Mouse (Mus musculus): ENCODE results near the gene Srebf1.

The Srebf1 gene

DNA sequence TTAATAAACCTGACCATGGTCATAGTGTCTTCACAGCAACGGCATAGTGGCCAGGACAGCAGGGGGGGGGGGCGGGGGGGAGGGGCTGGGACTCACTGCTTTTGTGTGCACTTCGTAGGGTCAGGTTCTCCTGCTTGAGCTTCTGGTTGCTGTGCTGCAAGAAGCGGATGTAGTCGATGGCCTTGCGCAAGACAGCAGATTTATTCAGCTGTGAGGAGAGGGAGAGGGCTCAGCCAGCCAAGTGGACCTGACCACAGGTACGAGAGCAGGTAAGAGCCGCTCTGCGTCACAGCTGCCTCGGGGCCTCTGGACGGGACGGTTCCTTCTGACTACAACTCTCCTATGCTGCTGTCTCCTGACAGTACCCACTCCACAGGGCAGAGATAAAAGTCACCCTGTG, 17.4 kb downstream of the Srebf1 start:
- DNase-seq (ENCODE audit: low spot score): no peak

DNA sequence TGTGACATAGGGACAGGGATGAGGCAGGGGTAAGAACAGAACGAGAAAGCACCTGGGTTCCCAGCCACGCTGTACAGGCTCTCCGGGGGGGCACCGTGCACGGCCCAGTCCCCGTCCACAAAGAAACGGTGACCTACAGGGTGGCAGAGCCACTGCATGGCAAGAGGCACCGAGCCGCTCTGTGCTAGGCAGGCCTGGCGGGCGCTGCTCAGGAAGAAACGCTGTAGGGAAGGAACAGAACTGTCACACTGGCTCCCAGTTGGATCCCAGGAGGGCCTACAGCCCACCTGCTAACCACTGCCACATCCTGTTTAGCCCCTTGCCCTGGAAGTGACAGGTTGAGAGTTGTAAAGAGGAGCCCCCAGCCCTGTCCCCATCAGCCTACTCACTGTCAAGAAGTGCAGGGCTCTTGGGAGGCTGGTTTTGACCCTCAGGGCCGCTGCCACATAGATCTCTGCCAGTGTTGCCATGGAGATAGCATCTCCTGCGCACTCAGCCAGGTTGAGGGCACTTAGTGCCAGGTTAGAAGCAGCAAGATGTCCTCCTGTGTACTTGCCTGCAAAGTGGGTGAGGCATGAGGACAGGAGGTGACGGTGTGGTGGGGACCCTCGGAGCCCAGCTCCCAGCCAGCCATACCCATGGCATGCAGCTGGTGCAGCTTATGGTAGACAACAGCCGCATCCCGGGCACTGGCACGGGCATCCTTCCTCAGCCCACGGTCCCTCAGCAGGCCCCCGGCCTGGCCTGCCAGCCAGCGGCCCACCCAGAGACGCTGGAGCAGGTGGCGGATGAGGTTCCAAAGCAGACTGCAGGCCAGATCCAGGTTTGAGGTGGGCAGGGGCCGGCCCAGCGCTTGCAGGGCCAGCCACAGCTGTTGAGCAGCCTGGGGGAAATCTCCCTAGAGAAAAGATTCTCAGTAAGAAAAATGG, 19.4 kb downstream of the Srebf1 start:
- no peak for DNase-seq (ENCODE audit: low spot score)

DNA sequence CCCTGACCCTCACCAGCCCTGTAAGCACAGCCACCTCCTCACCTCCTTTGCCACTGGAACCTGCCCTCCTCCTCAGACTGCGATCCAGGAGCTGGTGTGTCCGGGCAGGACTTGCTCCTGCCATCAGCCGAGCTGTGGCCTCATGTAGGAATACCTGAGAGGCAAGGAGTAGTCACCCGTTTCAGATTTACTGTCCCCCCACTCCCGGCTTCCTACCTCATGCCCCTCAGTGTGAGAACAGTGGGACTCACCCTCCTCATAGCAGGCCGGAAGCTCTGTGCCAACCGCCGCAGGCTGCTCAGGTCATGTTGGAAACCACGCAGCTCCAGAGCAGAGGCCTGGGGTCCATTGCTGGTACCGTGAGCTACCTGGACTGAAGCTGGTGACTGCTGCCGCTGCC, 22.0 kb downstream of the Srebf1 start:
- DNase-seq (ENCODE audit: low spot score): no peak

DNA sequence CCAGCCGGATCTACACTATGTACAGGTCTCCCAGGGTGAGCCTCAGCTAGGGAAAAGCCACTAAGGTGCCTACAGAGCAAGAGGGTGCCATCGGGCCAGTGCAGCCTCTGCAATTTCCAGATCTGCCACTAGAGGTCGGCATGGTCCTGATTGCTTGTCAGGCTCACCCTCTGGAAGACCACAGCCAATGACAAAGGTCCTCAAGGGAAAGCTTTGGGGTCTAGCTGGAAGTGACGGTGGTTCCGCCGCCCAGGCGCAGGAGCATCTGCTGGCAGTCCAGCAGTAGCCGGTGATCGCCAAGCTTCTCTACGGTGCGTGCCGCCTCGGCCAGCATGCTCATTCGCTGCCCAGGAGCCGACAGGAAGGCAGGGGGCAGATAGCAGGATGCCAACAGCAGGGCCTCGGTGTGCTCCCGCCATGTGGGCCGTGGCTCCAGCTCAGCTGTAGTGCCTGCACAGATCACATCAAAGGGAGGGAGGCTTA, 22.6 kb downstream of the Srebf1 start:
- peak; percentile 93 for DNase-seq (ENCODE audit: low spot score)

DNA sequence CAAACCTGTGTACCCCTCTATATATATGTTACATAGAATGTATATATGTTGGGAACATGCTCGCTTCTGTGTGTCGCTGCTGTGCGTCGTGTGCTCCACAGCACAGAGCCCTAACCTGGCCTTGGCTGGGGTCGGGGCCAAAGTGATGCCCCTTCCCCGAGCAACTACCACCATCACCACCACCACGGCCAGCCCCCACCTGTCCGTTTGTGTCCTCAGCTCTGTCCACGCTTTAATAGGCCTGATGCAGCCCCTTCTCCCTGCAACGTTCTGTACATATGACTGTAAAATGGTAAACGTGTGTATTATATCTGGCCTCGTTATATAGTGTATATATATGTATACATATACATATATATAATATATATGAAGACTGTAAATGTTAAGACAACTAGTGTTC, 23.7 kb downstream of the Srebf1 start:
- DNase-seq (ENCODE audit: low spot score): no peak

DNA sequence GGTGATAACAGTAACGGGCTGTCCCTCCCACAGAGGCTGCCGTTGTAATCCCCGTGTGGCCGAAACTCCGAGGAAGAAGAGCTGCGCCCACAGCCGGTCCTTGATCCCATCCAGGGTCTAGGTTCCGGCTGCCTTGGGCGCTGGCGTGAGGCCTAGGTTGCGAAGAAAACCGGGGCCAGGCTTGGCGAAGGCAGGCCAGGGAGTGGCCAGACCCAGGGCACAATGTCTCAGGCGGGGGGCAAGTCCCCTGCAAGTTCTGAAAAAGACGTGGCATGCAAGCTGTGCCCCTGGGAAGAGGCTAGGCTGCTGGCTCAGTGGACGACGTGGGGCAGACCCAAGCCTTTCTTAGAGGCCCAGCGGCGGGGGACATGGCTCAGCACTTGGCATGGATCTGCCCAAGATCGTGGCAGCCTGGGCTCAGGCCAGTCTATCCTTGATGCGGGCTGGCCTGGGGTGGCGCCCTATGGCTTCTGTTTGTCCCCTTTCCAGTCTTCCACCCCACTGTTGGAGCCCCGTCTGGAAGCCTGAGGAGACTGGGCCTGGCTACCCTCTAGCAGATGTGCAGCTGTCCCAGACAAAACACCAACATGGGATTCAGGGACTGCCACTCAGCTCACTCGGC, 24.3 kb downstream of the Srebf1 start:
- DNase-seq (ENCODE audit: low spot score): no peak

DNA sequence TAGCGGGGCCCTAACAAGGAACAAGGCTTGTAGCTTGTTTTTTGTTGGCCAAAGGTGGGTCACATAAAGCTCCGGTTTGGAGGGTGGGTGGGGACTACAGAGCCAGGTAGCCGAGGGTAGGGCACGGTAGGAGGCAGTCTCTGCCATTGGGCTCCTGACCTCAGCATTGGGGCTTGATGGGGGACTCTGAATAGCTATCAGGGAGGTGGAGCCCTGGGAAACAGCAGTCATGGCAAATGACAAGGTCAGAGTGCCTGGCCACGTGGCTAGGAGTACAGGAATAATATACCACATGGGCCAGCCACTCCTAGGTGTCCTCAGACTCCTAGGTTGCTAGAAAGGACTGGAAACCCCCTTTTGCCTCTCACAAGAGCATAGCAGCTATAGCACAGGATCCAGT, 26.0 kb downstream of the Srebf1 start:
- no peak for DNase-seq (ENCODE audit: low spot score)

DNA sequence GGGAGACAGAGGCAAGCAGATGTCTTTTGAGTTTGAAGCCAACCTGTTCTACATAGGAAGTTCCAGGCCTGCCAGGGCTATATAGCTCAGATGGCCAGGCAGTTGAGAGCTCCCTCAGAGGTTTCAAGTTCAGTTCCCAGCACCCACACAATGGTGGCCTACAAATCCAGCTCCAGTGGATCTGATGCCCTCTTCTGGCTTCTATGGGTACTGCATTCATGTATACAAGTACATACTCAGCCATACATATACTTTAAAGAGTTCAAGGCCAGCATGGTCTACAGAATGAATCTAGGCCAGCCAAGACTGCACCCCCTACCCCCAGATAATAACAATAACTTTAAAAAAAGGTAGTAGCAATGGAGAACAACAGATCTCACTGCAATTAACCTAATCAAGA, 27.3 kb downstream of the Srebf1 start:
- no peak for DNase-seq (ENCODE audit: low spot score)

DNA sequence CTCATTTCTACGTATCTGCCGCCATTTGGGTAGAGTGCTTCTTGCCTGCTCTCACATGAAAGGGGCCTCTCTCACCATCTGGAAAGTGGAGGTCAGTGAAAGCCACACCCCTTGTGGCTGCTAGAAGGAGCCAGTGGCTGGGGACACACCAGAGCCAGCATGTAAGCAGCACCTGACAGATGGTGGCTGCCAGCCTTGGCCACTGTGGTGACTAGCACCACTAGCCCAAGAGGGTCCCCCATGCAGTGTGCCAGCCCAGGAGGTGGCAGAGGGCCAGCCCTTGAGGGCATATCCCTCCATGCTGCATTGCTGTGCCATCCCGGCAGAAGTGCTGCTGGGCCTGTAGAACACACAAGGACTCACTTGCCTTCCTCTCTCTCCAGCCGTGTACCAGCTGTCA, 28.8 kb downstream of the Srebf1 start:
- DNase-seq (ENCODE audit: low spot score): no peak

DNA sequence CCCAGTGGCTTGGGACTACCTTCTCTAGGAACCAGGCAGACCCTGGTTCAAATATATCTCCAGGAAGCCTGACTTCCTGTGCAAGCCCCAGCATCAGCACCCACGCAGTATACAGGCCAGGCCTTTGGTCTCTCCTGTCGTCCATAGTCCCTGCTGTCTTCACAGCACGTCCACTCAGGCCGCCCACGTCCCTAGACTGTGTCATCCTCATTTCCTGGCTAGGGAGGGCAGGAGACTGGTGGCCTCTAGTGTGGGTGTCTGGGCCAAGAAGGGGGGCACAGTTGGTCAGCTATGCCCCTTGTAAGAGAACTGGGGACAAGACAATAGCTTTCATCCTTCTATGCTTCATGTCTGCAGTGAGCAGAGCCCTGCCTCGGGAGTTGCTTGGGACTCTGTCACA, 29.8 kb downstream of the Srebf1 start:
- DNase-seq (ENCODE audit: low spot score): no peak

DNA sequence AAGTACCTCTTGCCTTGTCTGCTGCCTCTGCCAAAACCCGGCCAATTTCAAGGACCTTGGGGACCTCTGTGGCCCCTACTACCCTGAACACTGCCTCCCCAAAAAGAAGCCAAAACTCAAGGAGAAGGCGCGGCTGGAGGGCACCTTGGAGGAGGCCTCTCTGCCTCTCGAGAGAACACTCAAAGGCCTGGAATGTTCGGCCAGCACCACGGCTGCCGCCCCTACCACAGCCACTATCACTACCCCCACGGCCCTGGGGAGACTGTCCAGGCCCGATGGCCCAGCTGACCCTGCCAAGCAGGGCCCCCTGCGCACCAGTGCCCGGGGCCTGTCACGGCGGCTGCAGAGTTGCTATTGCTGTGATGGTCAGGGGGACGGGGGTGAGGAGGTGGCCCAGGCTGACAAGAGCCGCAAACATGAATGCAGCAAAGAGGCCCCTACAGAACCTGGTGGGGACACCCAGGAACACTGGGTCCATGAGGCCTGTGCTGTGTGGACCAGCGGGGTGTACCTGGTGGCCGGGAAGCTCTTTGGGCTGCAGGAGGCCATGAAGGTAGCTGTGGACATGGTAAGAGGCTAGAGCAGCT, 32.2 kb downstream of the Srebf1 start:
- DNase-seq (ENCODE audit: low spot score): no peak

DNA sequence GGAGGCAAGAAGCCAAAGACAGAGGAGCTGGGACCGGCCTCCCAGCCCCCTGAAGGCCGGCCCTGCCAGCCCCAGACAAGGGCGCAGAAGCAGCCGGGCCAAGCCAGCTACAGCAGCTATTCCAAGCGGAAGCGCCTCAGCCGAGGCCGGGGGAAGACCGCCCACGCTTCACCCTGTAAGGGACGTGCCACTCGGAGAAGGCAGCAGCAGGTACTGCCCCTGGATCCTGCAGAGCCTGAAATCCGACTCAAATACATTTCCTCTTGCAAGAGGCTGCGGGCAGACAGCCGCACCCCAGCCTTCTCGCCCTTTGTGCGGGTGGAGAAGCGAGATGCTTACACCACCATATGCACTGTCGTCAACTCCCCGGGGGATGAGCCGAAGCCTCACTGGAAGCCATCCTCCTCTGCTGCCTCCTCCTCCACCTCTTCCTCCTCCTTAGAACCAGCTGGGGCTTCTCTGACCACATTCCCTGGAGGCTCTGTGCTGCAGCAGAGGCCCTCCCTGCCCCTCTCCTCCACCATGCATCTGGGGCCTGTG, 32.8 kb downstream of the Srebf1 start:
- DNase-seq (ENCODE audit: low spot score): no peak

DNA sequence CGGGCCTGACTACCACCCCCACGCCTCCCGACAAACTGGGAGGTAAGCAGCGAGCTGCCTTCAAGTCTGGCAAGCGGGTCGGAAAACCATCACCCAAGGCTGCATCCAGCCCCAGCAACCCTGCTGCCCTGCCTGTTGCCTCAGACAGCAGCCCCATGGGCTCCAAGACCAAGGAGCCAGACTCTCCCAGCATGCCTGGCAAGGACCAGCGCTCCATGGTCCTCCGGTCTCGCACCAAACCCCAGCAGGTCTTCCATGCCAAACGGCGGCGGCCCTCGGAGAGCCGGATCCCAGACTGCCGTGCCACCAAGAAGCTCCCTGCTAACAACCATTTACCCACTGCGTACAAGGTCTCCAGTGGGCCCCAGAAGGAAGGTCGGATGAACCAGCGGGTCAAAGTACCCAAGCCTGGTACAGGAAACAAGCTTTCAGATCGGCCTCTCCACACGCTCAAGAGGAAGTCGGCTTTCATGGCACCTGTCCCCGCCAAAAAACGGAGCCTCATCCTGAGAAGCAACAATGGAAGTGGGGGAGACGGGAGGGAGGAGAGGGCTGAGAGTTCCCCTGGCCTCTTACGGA, 34.0 kb downstream of the Srebf1 start:
- DNase-seq (ENCODE audit: low spot score): no peak

DNA sequence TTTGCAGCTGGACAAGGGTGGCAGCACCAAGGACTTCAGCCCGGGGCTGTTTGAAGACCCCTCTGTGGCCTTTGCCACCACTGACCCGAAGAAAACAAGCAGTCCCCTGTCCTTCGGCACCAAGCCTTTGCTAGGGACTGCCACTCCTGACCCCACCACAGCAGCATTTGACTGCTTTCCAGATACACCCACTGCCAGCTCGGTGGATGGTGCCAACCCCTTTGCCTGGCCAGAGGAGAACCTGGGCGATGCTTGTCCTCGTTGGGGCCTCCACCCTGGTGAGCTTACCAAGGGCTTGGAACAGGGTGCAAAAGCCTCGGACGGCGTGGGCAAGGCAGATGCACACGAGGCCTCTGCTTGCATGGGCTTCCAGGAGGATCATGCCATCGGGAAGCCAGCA, 35.3 kb downstream of the Srebf1 start:
- no peak for DNase-seq (ENCODE audit: low spot score)

DNA sequence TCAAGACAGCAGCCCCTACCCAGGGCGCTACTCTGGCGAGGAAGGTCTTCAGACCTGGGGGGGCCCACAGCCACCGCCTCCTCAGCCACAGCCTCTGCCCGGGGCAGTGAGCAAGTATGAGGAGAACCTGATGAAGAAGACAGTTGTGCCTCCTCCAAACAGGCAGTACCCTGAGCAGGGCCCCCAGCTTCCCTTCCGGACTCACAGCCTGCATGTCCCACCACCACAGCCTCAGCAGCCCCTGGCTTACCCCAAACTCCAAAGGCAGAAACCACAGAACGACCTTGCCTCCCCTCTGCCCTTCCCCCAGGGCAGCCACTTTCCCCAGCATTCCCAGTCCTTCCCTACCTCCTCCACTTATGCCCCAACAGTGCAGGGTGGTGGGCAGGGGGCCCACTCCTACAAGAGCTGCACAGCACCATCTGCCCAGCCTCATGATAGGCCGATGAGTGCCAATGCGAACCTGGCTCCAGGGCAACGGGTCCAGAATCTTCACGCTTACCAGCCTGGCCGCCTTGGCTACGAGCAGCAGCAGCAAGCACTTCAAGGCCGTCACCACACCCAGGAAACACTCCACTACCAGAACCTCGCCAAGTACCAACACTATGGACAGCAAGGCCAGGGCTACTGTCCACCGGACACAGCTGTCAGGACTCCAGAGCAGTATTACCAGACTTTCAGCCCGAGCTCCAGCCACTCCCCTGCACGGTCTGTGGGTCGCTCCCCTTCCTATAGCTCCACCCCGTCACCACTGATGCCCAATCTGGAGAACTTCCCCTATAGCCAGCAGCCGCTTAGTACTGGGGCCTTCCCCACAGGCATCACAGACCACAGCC, 36.8 kb downstream of the Srebf1 start:
- no peak for DNase-seq (ENCODE audit: low spot score)

DNA sequence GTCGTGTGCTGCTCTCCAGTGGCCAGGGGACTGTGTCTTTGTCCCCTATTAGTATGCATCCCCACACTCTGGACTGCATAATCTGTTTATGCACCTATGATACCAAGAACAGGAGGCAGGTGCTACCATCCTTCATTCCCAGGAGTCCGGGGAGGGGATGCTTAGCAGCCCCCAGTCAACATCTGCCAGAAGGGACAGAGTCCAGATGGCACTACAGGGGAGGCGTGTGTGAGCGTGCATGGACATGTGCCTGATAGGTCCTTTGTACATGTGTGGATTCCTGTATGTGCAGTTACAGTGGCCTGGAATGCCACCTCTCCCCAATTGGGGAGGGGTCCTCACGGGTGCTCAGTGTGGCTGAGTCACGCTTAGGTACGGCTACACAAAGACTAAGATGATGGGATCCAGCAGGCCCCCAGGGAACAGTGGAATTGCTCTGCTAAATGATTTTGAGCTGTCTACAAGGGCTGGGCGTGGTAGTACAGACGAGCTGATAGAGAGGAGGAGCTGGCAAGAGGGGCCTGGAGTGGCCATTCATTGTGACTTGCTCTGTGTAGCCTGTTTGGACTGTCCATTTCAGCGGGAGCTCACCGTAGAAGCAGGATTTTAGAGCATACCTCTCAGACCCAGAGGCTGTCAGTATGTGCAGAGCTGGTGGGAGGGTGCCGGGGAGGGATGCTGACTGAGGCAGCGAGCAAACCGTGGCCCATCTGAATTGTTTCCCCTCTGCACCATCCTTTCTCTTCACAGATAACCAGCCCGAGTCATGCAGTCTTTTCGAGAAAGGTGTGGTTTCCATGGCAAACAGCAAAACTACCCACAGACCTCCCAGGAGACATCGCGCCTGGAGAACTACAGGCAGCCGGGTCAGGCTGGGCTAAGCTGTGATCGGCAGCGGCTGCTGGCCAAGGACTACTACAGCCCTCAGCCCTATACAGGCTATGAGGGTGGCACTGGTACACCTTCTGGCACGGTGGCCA, 37.7 kb downstream of the Srebf1 start:
- no peak for DNase-seq (ENCODE audit: low spot score)

DNA sequence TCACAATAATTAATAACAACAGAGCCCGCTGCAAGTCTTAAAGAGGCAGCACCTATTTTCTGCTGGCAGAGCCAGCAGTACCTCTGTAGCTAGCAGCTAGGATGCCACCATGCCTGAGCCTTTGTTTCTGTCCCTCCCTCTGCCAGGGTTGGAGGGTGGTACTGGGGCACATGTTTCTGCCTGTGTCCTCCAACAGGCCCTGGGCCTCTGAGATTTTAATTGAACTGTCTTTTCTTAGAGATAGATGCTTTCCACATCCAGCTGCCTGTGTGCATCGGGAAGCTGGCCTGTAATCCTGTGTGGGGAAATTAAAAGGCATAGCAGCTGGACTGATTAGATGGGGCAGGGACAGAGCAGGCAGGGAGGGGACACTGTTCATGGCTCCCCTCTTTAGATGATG, 39.6 kb downstream of the Srebf1 start:
- DNase-seq (ENCODE audit: low spot score): no peak

DNA sequence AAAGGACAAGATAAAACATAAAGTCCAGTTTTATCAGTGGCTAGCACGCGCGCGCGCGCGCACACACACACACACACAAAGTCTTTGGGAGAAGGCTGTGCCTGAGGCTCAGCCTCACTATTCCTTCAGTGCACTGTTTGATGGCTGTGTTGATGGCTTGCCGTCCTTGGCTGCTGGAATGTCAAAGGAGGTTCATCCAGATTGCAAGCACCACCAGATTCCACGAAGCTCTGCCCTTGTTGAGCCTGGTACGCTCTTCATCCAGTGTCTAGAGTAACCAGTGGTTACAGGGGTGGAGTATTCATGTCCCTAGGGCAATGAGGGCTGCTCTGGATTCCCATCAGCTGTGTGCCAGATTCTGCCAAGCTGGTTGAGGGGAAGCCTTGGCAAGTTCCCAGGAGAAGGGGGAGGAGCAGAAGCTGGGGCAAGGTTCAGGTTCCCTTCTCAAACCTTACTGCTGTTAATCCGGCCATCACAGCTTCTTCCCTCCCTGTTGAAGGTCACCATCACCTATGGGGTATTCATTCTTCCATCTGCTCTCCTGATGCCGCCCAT, 40.2 kb downstream of the Srebf1 start:
- DNase-seq (ENCODE audit: low spot score): peak; percentile 50

DNA sequence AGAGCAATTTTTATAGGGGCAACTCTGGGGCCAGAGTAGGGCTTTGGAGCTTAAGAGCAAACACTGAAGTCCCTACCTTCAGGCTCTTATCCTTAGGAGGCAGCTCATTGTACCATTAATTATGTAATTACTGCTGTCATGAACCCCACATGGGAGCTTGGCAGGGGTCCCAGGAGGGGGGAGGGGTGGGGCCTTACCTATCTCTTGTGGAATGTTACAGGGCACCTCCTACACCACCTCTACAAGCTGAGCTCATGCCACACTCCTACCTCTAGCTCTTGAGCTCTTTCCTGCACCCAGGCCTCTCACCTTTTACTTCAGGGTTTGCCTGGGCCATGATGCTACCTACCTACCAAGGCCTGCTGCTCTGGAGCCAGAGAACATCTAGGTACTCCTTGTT, 43.9 kb downstream of the Srebf1 start:
- DNase-seq (ENCODE audit: low spot score): peak; percentile 75

DNA sequence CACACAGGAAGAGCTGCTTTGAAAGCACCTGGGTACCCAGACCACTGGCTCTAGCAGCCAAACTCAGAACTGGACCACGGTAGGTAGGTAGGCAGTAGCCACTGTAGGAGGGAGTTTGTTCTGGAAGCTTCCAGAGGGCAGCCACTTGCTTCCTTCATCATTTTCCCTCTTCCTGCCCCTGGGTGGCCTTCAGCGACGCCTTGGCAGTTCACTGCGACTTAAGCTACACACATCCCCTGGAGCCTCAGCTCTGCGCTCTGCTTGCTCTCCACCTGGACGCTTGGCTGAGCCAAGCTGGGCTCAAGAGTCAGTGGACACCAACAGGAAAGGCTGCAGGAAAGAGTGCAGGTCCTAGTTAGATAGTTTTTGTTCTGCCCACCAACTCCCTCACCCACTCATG, 44.4 kb downstream of the Srebf1 start:
- DNase-seq (ENCODE audit: low spot score): no peak
